Mouse (Mus musculus): ENCODE results near the gene Tbc1d10a.

Tbc1d10a gene

DNA sequence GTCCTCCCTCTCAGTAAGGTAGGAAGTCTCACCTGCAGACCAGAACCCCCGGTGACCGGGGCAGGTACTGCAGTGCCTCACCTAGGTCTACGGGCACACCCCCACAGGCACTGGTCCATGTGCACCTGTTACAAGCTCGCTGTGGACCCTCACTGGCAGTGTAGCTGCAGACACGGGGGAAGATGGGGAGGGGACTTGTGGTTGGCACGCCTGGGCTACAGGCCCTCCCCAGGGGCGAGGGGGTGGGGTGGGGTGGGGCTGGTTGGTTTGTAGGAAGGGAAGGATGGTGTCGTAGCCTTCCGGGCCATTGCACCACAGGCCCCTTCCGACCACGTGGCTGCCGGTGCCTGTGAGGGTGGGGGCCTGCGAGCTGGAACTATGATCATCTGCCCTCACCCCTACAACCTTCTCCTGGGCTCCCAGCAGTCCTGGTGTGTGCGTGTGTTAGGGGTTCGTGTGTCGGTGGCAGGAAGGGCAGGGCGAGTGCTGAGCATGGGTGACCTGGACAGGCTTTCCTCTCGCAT is 50.9 kb downstream of the Tbc1d10a start:
- DNase-seq (ENCODE audit: low spot score in 2 of 2) = peak; percentile 56 to 59

- DNase-seq (ENCODE audit: low spot score in 2 of 2) = no peak
Measured at GRCm38 (mm10) chr11:4238167-4238566, 51.6 kb downstream of the Tbc1d10a start.

DNA sequence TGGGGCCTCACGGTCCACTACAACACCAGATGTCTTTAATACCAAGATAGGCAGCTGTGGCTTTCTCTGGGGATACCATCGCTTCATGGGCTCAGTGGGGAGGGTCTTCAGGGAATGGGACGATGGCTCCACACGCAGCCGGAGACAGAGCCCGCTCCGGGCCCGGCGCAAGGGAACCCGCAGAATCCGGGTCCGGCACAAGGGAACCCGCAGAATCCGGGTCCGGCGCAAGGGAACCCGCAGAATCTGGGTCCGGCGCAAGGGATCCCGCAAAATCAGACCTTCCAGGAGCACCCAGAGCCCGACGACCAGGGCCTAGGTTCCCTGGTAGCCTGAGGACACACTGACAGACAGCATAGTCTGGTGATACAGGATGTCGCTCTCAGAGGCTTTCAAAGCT is 53.1 kb downstream of the Tbc1d10a start:
- DNase-seq (ENCODE audit: low spot score in 2 of 2) = no peak

DNA sequence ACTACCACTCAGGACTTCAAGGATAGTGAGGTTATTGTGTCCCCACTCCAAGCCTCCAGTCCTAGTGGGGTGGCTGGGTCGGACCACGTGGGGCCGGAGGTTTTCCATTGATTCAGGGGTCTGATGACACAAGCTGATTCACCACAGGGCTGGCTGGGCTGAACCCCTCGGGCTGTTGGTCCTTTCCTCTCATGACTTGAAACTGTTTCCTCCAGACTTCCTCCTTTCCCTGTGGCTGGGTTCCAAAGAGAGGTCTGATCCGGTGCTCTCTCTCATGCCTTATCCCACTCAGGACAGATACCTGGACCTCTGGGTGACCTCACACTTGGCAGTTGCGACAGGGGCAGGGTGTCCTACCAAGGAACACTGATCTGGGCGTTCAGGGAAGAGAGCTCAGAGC is 53.6 kb downstream of the Tbc1d10a start:
- DNase-seq (ENCODE audit: low spot score in 2 of 2) = no peak

- no peak for DNase-seq (ENCODE audit: low spot score in 2 of 2)
Measured at GRCm38 (mm10) chr11:4241180-4241579, 54.6 kb downstream of the Tbc1d10a start.

DNA sequence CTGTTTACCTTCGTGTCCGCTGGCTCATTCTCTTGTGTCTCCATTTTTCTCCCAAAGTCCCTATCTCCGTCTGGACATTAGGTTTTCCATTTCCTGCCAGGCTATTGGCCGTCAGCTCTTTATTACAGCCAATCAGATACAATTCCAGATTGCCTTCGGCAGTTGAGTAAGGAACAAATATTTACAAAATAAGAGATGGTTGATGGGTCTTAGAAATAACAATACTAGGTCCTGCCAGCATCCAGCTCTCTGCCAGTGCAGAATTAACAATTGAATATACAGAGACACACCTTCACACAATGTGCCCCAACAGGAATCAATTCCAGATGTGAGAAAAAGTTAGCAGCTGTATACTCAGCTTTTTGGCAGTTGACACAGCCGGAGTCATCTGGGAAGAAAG is 59.5 kb downstream of the Tbc1d10a start:
- no peak for DNase-seq (ENCODE audit: low spot score in 2 of 2)

DNA sequence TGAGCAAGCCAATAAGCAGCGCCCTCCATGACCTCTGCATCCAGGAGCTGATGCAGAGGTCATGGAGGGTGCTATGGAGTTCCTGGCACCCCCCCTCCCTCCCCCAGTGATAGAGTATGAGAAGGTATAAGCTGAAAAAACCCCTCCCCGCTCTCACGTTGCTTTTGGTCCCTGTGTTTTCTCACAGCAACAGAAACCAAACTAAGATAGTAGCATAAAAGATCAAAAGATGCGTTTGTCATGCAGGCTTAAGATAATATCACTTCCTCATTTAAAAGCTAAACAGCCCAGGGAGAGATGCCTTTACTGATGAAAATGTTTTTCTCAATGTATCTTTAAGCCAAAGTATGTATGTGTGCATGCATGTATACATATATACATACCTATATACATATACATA is 60.0 kb downstream of the Tbc1d10a start:
- no peak for DNase-seq (ENCODE audit: low spot score in 2 of 2)

DNA sequence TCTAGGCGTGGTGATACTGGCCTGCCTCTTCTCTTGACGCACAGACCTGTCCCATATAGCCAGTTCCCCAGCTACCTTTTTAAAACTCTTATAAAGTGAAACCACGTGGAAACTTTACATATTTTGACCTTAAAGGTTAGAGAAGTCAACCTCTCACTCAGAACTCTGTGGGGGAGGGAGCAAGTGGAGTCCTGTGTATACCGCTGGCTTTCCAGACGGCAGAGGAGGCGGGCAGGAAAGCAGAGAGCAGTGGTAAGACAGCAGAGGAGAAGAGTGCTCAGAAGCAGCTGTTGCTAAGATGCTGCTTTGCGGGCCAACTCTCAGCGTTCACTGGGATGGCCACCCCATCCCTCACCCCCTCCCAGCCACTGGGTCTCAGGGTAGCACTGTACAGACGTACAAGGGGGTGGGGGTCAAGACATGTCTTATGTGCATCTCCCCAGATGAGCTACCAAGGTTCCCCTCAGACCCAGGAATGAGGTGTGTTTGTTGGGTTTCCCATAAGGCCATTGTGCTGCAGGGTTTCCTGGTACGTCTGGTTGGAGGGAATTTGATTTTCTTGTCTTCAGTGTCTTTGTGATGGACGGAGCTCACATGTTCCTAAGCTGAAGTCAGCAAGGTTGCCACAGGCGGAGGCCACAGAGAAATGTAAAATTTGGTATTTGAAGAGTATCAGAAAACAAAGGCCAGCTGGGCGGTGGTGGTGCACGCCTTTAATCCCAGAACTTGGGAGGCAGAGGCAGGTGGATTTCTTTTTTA is 60.8 kb downstream of the Tbc1d10a start:
- DNase-seq (ENCODE audit: low spot score in 2 of 2) = no peak

GRCm38 (mm10) chr11:4249151-4249550 is 62.6 kb downstream of the Tbc1d10a start:
- no peak for DNase-seq (ENCODE audit: low spot score in 2 of 2)

- DNase-seq (ENCODE audit: low spot score in 2 of 2) = no peak
Measured at GRCm38 (mm10) chr11:4250290-4250689, 63.7 kb downstream of the Tbc1d10a start.

GRCm38 (mm10) chr11:4251376-4251775 is 64.8 kb downstream of the Tbc1d10a start:
- no peak for DNase-seq (ENCODE audit: low spot score in 2 of 2)

- no peak for DNase-seq (ENCODE audit: low spot score in 2 of 2)
Measured at GRCm38 (mm10) chr11:4252886-4253285, 66.3 kb downstream of the Tbc1d10a start.

DNA sequence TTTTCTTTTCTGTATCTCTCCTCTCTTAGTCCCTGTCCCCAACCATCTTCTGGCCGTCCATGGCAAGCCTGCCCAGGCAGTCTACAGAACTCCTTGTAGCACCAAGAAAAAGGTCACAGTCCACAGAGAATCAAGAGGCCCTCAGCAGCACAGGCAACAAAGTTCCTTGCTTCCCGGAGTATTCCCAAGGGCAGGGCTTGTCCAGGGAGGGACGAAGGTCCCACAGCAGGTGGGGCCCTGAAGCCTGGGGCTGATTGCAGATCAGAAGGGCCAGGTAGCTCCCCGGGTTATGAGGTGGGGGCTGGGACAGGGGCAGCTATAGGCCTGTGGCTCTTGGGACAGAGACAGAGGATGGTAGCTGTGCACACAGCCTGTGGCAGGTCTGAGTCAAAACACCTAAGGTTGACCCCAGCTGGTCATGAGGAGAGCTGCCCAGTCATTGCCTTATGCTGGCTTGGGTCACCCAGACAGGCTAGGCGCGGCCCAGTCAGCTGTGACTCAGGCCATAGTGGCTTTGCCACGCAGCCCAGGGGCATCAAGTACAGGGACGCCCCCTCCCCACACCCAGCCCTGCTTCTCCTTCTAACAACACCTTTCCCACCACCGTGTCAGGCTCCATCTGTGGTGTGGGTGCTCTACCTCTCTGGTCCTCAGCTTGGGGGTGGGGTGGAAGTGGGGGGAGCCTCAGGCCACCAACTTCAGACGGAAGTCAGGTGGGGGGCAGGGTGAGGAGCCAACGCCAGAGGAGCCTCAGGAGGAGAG is 70.4 kb downstream of the Tbc1d10a start, which contains the start of gene Lif:
Gene Lif, plus strand, starts transcription at position 712 of the 762 bp plus-strand sequence.
- no peak for DNase-seq (ENCODE audit: low spot score in 2 of 2)

DNA sequence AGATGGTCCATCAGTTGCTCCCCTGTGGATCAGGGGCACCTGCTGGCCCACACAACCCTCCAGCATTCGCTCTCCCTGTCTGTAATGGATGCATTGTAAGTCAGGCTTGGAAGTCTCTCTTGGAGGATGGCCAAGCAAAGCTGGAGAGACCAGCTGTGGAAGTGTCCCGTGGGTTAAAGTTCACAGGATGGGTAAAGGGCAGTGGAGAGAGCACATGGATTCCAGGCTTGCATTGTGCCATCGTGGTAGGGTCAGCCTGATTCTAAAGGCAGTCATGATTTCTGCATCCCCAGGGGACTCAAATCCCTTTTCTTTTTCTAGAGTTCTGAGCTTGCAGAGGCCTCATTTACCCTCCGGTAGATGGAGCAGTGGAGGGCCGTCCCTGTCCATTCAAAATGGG is 71.2 kb downstream of the Tbc1d10a start:
- DNase-seq (ENCODE audit: low spot score in 2 of 2) = no peak

DNA sequence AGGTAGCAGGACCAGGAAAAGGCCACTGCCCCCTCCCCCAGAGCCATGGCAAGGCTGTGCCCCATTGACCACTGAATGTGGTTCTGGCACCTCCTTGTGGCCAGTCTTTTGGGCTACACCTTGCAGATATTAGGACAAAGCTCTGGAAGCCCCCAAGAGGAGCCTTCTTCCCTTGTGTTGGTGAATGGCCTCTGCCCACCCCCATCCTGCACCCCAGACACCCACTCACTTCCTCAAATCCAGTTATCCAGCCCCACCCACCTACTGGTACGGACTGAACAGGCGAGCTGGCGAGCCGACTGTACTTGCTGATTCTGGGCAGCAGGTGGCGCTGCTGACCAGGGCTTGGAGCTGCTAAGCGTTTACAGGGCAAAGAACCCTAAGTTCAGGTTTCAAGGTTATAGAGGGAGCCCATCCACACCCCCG is 72.1 kb downstream of the Tbc1d10a start:
- peak; percentile 71 to 88 for DNase-seq (ENCODE audit: low spot score in 2 of 2)

GRCm38 (mm10) chr11:4260463-4261187 is 74.0 kb downstream of the Tbc1d10a start:
- no peak for DNase-seq (ENCODE audit: low spot score in 2 of 2)

DNA sequence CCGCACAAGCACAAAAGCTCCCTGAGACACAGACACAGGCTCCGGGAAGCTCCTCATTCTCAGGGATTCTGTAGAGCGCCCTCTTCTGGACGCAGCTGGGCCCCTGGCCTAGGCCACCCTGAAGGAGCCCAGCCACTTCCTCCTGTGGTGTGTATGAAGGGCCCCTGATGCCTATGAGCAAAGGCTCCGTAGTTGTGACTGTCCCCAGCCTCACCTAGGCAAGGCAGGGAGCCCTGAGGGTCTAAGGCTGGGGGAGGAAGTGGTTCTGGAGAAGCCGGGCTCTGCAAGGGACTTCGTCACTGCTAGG is 74.6 kb downstream of the Tbc1d10a start:
- peak; percentile 50 to 73 for DNase-seq (ENCODE audit: low spot score in 2 of 2)

DNA sequence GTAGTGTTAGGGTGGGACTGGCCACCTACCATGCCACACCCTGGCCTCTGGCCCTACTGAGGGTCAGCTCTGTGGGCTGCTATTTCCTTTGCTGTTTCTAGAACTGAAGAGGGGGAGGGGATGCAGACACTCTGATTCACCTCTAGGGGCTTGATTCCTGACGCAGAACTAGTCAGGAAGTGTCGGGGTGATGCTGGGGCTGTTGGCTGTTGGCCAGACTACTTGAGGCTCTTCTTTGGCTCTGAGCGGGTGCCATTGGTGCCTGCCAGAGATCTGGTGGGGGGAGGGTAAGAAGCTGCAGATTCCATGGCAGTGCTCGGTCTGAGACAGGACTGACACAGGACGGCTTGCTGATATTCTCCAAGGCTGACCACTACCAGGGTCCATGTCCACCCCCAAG is 75.4 kb downstream of the Tbc1d10a start:
- no peak for DNase-seq (ENCODE audit: low spot score in 2 of 2)

DNA sequence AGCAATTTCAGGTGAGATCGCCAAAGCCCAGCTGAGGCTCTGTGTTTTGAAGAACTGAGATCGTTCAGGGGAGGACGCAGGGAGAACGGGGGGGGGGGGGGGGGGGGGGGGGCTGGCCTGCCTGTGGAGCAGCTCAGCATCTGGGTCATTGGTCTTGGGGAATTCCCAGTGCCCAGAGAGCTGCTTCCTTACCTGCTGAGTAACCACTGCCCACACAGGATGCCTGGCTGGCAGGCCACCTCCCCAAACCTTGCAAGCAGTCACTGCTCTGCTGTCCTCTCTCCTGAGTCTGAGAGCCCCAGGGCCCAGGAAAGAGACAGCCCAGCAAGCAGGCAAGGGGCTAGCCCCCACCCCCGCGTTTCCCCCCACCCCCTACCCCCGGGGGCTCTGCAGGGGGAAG is 76.3 kb downstream of the Tbc1d10a start:
- no peak for DNase-seq (ENCODE audit: low spot score in 2 of 2)

DNA sequence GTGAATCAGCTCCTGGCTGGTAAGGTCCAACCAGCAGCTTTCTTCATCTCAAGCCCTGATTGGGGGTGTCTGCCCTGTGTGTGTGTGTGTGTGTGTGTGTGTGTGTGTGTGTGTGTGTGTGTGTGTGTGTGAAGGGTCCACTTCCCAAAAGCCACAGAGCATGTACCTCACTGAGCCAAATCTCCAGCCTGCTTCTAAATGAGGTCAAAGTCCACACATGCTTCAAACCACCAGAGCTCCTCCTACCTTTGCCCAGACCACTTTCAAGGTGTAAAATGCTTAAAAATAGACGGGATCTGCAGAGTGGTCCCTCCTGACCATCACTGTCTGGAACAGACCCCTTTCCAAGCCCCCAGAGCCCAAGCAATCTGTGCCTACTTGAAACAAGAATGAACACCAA is 76.7 kb downstream of the Tbc1d10a start:
- DNase-seq (ENCODE audit: low spot score in 2 of 2) = no peak

- no peak for DNase-seq (ENCODE audit: low spot score in 2 of 2)
Measured at GRCm38 (mm10) chr11:4264066-4264465, 77.5 kb downstream of the Tbc1d10a start.
